Comparison of ENCODE assay signal across 1 mouse cellular context in the genomic region with DNA sequence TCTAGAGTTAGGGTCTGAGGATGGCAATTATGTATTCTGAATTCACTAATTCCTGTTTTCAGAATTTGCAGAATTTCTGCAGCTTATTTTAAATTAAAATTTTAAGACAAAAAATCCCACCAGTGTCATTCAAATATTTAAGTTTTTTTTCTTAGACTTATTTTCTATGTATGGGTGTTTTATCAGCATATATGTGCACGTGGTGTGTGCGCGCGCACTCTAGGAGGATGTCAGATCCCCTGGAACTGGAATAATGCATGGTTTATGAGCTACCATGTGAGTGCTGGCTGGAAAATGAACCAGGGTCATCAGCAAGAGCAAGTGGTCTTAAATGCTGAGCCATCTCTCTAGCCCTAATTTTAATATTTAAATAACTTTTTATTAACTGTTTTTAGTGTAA.
TF ChIP-seq lines count a peak whose summit lies in the region.

No protein-coding gene starts in this region.

TF ChIP-seq in MEL, 35 proteins besides CTCF, POLR2A, EP300 and RAD21 (continued from another document):
- TF ChIP-seq MXI1 (IDR thresholded peaks at IDR 0.05; ENCODE audit: low read depth, low read length): peak; percentile 66; the same call in 1 of the 2 replicates
- no peak for TF ChIP-seq GATA1 (IDR thresholded peaks at IDR 0.05; ENCODE audit: low read depth, low read length)
- TF ChIP-seq NELFE (IDR thresholded peaks at IDR 0.05; ENCODE audit: low read depth, low read length): no peak
- TF ChIP-seq ZNF384 (IDR thresholded peaks at IDR 0.05; ENCODE audit: low read depth, low read length): no peak
- peak; percentile 32; the same call in 1 of the 2 replicates for TF ChIP-seq BHLHE40 (IDR thresholded peaks at IDR 0.05; ENCODE audit: borderline replicate concordance, low read depth, low read length)
- TF ChIP-seq ELF1 (IDR thresholded peaks at IDR 0.05; ENCODE audit: low read depth, low read length): no peak
- TF ChIP-seq MYB (IDR thresholded peaks at IDR 0.05; ENCODE audit: low read depth, low read length): no peak
- no peak for TF ChIP-seq MAFK (IDR thresholded peaks at IDR 0.05; ENCODE audit: borderline replicate concordance, low read depth, low read length)
- TF ChIP-seq MYC (IDR thresholded peaks at IDR 0.05; ENCODE audit: low read depth, low read length): peak; percentile 86
- no peak for TF ChIP-seq USF2 (IDR thresholded peaks at IDR 0.05; ENCODE audit: borderline replicate concordance in 1 of 2, insufficient read depth in 1 of 2, low read depth in 1 of 2, low read length in 2 of 2)
- 0 out of 2 replicates have a peak, but pooled peaks have one; percentile 13 for TF ChIP-seq ETS1 (IDR thresholded peaks at IDR 0.05; ENCODE audit: low read depth, low read length)
- TF ChIP-seq CHD2 (IDR thresholded peaks at IDR 0.05; ENCODE audit: low read length): no peak
- TF ChIP-seq MEF2A (IDR thresholded peaks at IDR 0.05; ENCODE audit: extremely low read depth, insufficient replicate concordance, low read depth, low read length, poor library complexity, severe bottlenecking): no peak
- no peak for TF ChIP-seq E2F4 (IDR thresholded peaks at IDR 0.05; ENCODE audit: borderline replicate concordance, low read depth, low read length)
- no peak for TF ChIP-seq CHD1 (IDR thresholded peaks at IDR 0.05; ENCODE audit: low read depth, low read length)
- no peak for TF ChIP-seq KAT2A (conservative IDR thresholded peaks at IDR 0.05; ENCODE audit: low read depth, low read length)
- no peak for TF ChIP-seq RCOR1 (IDR thresholded peaks at IDR 0.05; ENCODE audit: low read depth, low read length)
- peak; percentile 54; the same call in 1 of the 2 replicates for TF ChIP-seq SIN3A (IDR thresholded peaks at IDR 0.05; ENCODE audit: low read length)
- TF ChIP-seq MAX (IDR thresholded peaks at IDR 0.05; ENCODE audit: low read length): peak; percentile 82
- TF ChIP-seq TAL1 (IDR thresholded peaks at IDR 0.05; ENCODE audit: low read length): no peak
